Mouse (Mus musculus) forebrain, embryonic 11.5 days (tissue): Measurements from ENCODE around the gene Cars2. TPM values are rescaled to one million over a fixed set of nuclear protein-coding genes. Genes with fewer than 3 reads are reported as not detected.
"Not testable (repeated sequence)": the region's sequence is repeated elsewhere in the genome, so short reads cannot be mapped to it uniquely, and the experiment has no call there.

Experiments
- ATAC-seq: fragments of 200-750 bp; cut with Nextera tagmentation; replicated peaks from 2 replicates; pipeline ENCODE4 v1.8.0; 2017; ENCODE audit warnings: moderate TSS enrichment; ENCODE audit not compliant: low FRiP score
- DNase-seq: peaks from one replicate; pipeline ENCODE4 v3.0.0-alpha.2; 2017; ENCODE audit warnings: low spot score
- H3K27ac ChIP-seq: fragments of 300-500 bp; sonication (generic); 2 replicates; pipeline ENCODE4 v1.5.1; 2014; ENCODE audit warnings: low read depth, low read length
- H3K27me3 ChIP-seq: fragments of 300-500 bp; sonication (generic); 2 replicates; pipeline ENCODE4 v1.6.1; 2014; ENCODE audit warnings: mild to moderate bottlenecking, low read length, mixed read lengths; ENCODE audit not compliant: control insufficient read depth, insufficient read depth
- H3K36me3 ChIP-seq: fragments of 300-500 bp; sonication (generic); 2 replicates; pipeline ENCODE4 v1.6.1; 2014; ENCODE audit warnings: mild to moderate bottlenecking, low read length, moderate library complexity, mixed read lengths; ENCODE audit not compliant: control insufficient read depth, insufficient read depth
- H3K4me1 ChIP-seq: fragments of 300-500 bp; sonication (generic); replicated peaks from 2 replicates; pipeline ENCODE4 v1.6.1; 2014; ENCODE audit warnings: low read length, mixed read lengths; ENCODE audit not compliant: control insufficient read depth, insufficient read depth
- H3K4me2 ChIP-seq: fragments of 300-500 bp; sonication (generic); 2 replicates; pipeline ENCODE4 v1.6.1; 2014; ENCODE audit warnings: low read depth, mild to moderate bottlenecking, low read length, moderate library complexity, mixed read lengths; ENCODE audit not compliant: severe bottlenecking
- H3K4me3 ChIP-seq: fragments of 300-500 bp; sonication (generic); 2 replicates; pipeline ENCODE4 v1.5.1; 2014; ENCODE audit warnings: low read depth, low read length
- H3K9ac ChIP-seq: fragments of 300-500 bp; sonication (generic); 2 replicates; pipeline ENCODE4 v1.6.1; 2014; ENCODE audit warnings: low read length
- H3K9me3 ChIP-seq: fragments of 300-500 bp; sonication (generic); 2 replicates; pipeline ENCODE4 v1.6.1; 2016; ENCODE audit warnings: low read length, mixed read lengths; ENCODE audit not compliant: control insufficient read depth
- WGBS: fragments of 180-500 bp; shearing (Covaris S2); extraction: QIAGEN DNeasy Blood & Tissue Kit; methylation state at CpG from one replicate; pipeline ENCODE4 v1.1.7; 2014; 5-methylcytosine and 5-hydroxymethylcytosine counted together
- polyA plus RNA-seq: library from polyadenylated mRNA; unstranded; fragments of >200 nt; fragmentation: Nextera tagmentation; extraction: Ambion mirVana; gene quantifications from 2 replicates; pipeline ENCODE4 v1.2.1, GENCODE M21; 2014

The Cars2 gene
- polyA plus RNA-seq, 1 experiment from 2014 or later = 19.9 TPM

- no peak overlapping the region for H3K9ac ChIP-seq
- DNase-seq = no peak
- H3K27ac ChIP-seq = no peak overlapping the region
Measured at GRCm38 (mm10) chr8:11498281-11498680, 52.3 kb downstream of the Cars2 start.

GRCm38 (mm10) chr8:11497017-11497990 is 53.3 kb downstream of the Cars2 start, which contains the start of gene Naxd:
TSS of gene Naxd (plus strand) at chr8:11497506.
- Histone ChIP-seq H3K9me3 (no peaks in the 10 kb centered on the region), H3K27ac (peak within 1 kb of the TSS; percentile 59; the same call in 1 of the 2 replicates), H3K9ac (peak within 1 kb of the TSS; percentile 83), H3K4me2 (peak within 1 kb of the TSS; percentile 70), H3K36me3 (no peaks in the 10 kb centered on the region), H3K27me3 (no peaks in the 10 kb centered on the region), H3K4me3 (peak within 1 kb of the TSS; percentile 94), H3K4me1 (peaks cover 3% of the 10 kb centered on the region; the same call in 1 of the 2 replicates)
- ATAC-seq (peak; percentile 97), DNase-seq (peak; percentile 93)
- WGBS = 3% methylated on average over 73 of the region's 73 CpGs

More at GRCm38 (mm10) chr8:11498281-11498680, 52.3 kb downstream of the Cars2 start:
- Histone ChIP-seq H3K4me1 (peaks cover 3% of the 10 kb centered on the region; the same call in 1 of the 2 replicates), H3K9me3 (no peaks in the 10 kb centered on the region), H3K36me3 (no peaks in the 10 kb centered on the region), H3K4me2 (peak overlapping the region; percentile 70), H3K4me3 (peak overlapping the region; percentile 94), H3K27me3 (no peaks in the 10 kb centered on the region)
- WGBS = 78% methylated on average over 12 of the region's 12 CpGs
- no peak for ATAC-seq

- H3K36me3 ChIP-seq, ATAC-seq, H3K27me3 ChIP-seq, H3K9ac ChIP-seq, H3K4me3 ChIP-seq, DNase-seq, H3K4me2 ChIP-seq, H3K27ac ChIP-seq, H3K4me1 ChIP-seq, H3K9me3 ChIP-seq: not testable (repeated sequence)
- 86% methylated on average over 2 of the region's 2 CpGs for WGBS
Measured at GRCm38 (mm10) chr8:11492340-11492739, 58.2 kb downstream of the Cars2 start.

GRCm38 (mm10) chr8:11487229-11487628 is 63.4 kb downstream of the Cars2 start:
- Histone ChIP-seq H3K4me3 (no peak overlapping the region), H3K9ac (no peak overlapping the region), H3K4me2 (no peak overlapping the region), H3K36me3 (no peaks in the 10 kb centered on the region), H3K27me3 (no peaks in the 10 kb centered on the region), H3K4me1 (no peaks in the 10 kb centered on the region), H3K9me3 (no peaks in the 10 kb centered on the region), H3K27ac (no peak overlapping the region)
- 83% methylated on average over 4 of the region's 4 CpGs for WGBS
- DNase-seq = no peak
- ATAC-seq = no peak

GRCm38 (mm10) chr8:11486142-11486541 is 64.4 kb downstream of the Cars2 start:
- no peak overlapping the region for H3K4me2 ChIP-seq
- 22% methylated on average over 7 of the region's 7 CpGs for WGBS
- no peaks in the 10 kb centered on the region for H3K27me3 ChIP-seq
- DNase-seq (peak; percentile 88), ATAC-seq (0 out of 2 replicates have a peak, but pooled peaks have one; percentile 36)
- H3K27ac ChIP-seq = no peak overlapping the region
- H3K4me3 ChIP-seq = no peak overlapping the region
- H3K9me3 ChIP-seq = no peaks in the 10 kb centered on the region
- H3K36me3 ChIP-seq = no peaks in the 10 kb centered on the region
- H3K9ac ChIP-seq = no peak overlapping the region
- no peaks in the 10 kb centered on the region for H3K4me1 ChIP-seq

GRCm38 (mm10) chr8:11482537-11482936 is 68.0 kb downstream of the Cars2 start:
- no peak overlapping the region for H3K4me2 ChIP-seq
- peaks cover 31% of the 10 kb centered on the region for H3K27me3 ChIP-seq
- H3K9me3 ChIP-seq = no peaks in the 10 kb centered on the region
- H3K4me1 ChIP-seq = peaks cover 4% of the 10 kb centered on the region; the same call in 1 of the 2 replicates
- H3K27ac ChIP-seq = no peak overlapping the region
- no peaks in the 10 kb centered on the region for H3K36me3 ChIP-seq
- DNase-seq = no peak
- ATAC-seq = no peak
- H3K4me3 ChIP-seq = no peak overlapping the region
- no peak overlapping the region for H3K9ac ChIP-seq
- WGBS = 80% methylated on average over 3 of the region's 3 CpGs

- H3K27me3 ChIP-seq = peaks cover 35% of the 10 kb centered on the region
Measured at GRCm38 (mm10) chr8:11481876-11482275, 68.7 kb downstream of the Cars2 start.

GRCm38 (mm10) chr8:11479591-11479990 is 71.0 kb downstream of the Cars2 start:
- H3K9me3 ChIP-seq = no peaks in the 10 kb centered on the region

More at GRCm38 (mm10) chr8:11481876-11482275, 68.7 kb downstream of the Cars2 start:
- H3K27ac ChIP-seq = no peak overlapping the region
- no peak overlapping the region for H3K4me2 ChIP-seq
- no peaks in the 10 kb centered on the region for H3K9me3 ChIP-seq
- no peak for DNase-seq
- peaks cover 4% of the 10 kb centered on the region; the same call in 1 of the 2 replicates for H3K4me1 ChIP-seq
- no peaks in the 10 kb centered on the region for H3K36me3 ChIP-seq
- 59% methylated on average over 3 of the region's 3 CpGs for WGBS
- no peak overlapping the region for H3K4me3 ChIP-seq
- H3K9ac ChIP-seq = no peak overlapping the region
- no peak for ATAC-seq

More at GRCm38 (mm10) chr8:11479591-11479990, 71.0 kb downstream of the Cars2 start:
- H3K36me3 ChIP-seq = no peaks in the 10 kb centered on the region
- 5% methylated on average over 14 of the region's 14 CpGs for WGBS
- no peak overlapping the region for H3K4me2 ChIP-seq
- H3K9ac ChIP-seq = no peak overlapping the region
- peaks cover 55% of the 10 kb centered on the region for H3K27me3 ChIP-seq
- ATAC-seq (no peak), DNase-seq (no peak)
- no peak overlapping the region for H3K4me3 ChIP-seq
- H3K27ac ChIP-seq = no peak overlapping the region
- peaks cover 8% of the 10 kb centered on the region; the same call in 1 of the 2 replicates for H3K4me1 ChIP-seq
